Mouse (Mus musculus): ENCODE measurements at regions not wholly inside any gene's neighbourhood (a gene's known extent, or its start where the extent isn't known, plus 50 kb on each side); places are given as distances from the start of the nearest gene placed in this dataset.

GRCm38 (mm10) chr2:167842993-167843392 is 88.9 kb upstream of the Ptpn1 start:
- Histone ChIP-seq H3K4me3 (ENCODE audit: low read depth, low read length) (no peak overlapping the region), H3K9me3 (replicated peaks; ENCODE audit: control insufficient read depth, low read length, poor library complexity, severe bottlenecking) (no peaks in the 10 kb centered on the region), H3K4me1 (ENCODE audit: control insufficient read depth, insufficient read depth, low read length) (peaks cover 4% of the 10 kb centered on the region; the same call in 1 of the 2 replicates), H3K27ac (ENCODE audit: low read length) (no peak overlapping the region), H3K27me3 (ENCODE audit: control insufficient read depth, insufficient read depth, low read depth, low read length) (no peaks in the 10 kb centered on the region), H3K4me2 (ENCODE audit: low read length) (no peak overlapping the region), H3K9ac (ENCODE audit: low read depth, low read length) (no peak overlapping the region), H3K36me3 (ENCODE audit: control insufficient read depth, insufficient read depth, low read length) (no peaks in the 10 kb centered on the region)
- WGBS: 85% methylated on average over 2 of the region's 2 CpGs
- ATAC-seq: no peak

DNA sequence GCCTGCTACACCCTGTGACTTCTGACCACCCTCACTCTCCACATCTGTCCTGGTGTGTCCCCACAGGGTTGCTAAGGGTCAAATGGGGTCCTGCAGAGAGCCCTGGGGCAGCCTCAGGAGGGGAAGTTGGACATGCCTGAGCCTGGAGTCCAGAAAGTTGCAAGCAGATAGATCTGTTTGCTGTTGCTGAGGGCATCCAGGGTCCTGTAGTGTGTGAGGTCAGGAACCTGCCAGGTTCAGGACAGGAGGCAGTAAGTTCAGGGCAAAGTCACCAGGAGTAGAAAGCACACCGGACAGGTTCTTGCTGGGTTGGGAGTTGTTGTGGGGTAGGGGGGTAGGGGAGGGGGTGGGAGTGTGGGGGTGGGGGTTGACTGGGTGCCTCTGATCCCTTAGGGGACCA is 89.4 kb upstream of the Ptpn1 start:
- Histone ChIP-seq H3K9me3 (replicated peaks; ENCODE audit: control insufficient read depth, low read length, poor library complexity, severe bottlenecking) (no peaks in the 10 kb centered on the region), H3K27me3 (ENCODE audit: control insufficient read depth, insufficient read depth, low read depth, low read length) (no peaks in the 10 kb centered on the region), H3K4me1 (ENCODE audit: control insufficient read depth, insufficient read depth, low read length) (peaks cover 4% of the 10 kb centered on the region; the same call in 1 of the 2 replicates), H3K4me2 (ENCODE audit: low read length) (no peak overlapping the region), H3K4me3 (ENCODE audit: low read depth, low read length) (no peak overlapping the region), H3K9ac (ENCODE audit: low read depth, low read length) (no peak overlapping the region), H3K27ac (ENCODE audit: low read length) (no peak overlapping the region), H3K36me3 (ENCODE audit: control insufficient read depth, insufficient read depth, low read length) (no peaks in the 10 kb centered on the region)
- WGBS: 91% methylated on average over 1 of the region's 1 CpGs
- ATAC-seq: no peak

- no peak for ATAC-seq
- Histone ChIP-seq H3K4me2 (ENCODE audit: low read length) (no peak overlapping the region), H3K4me1 (ENCODE audit: control insufficient read depth, insufficient read depth, low read length) (peaks cover 4% of the 10 kb centered on the region; the same call in 1 of the 2 replicates), H3K27ac (ENCODE audit: low read length) (no peak overlapping the region), H3K4me3 (ENCODE audit: low read depth, low read length) (no peak overlapping the region), H3K9me3 (replicated peaks; ENCODE audit: control insufficient read depth, low read length, poor library complexity, severe bottlenecking) (no peaks in the 10 kb centered on the region), H3K27me3 (ENCODE audit: control insufficient read depth, insufficient read depth, low read depth, low read length) (no peaks in the 10 kb centered on the region), H3K9ac (ENCODE audit: low read depth, low read length) (no peak overlapping the region), H3K36me3 (ENCODE audit: control insufficient read depth, insufficient read depth, low read length) (no peaks in the 10 kb centered on the region)
- 36% methylated on average over 22 of the region's 22 CpGs for WGBS
Observed at GRCm38 (mm10) chr2:167841339-167842240, 90.3 kb upstream of the Ptpn1 start.

- no peaks in the 10 kb centered on the region for H3K9me3 ChIP-seq (replicated peaks; ENCODE audit: control insufficient read depth, low read length, poor library complexity, severe bottlenecking)
- no peaks in the 10 kb centered on the region for H3K27me3 ChIP-seq (ENCODE audit: control insufficient read depth, insufficient read depth, low read depth, low read length)
- H3K9ac ChIP-seq (ENCODE audit: low read depth, low read length): no peak overlapping the region
- H3K4me2 ChIP-seq (ENCODE audit: low read length): no peak overlapping the region
- no peak overlapping the region for H3K4me3 ChIP-seq (ENCODE audit: low read depth, low read length)
- H3K36me3 ChIP-seq (ENCODE audit: control insufficient read depth, insufficient read depth, low read length): no peaks in the 10 kb centered on the region
- H3K4me1 ChIP-seq (ENCODE audit: control insufficient read depth, insufficient read depth, low read length): peaks cover 4% of the 10 kb centered on the region; the same call in 1 of the 2 replicates
- ATAC-seq: no peak
- WGBS: 93% methylated on average over 9 of the region's 9 CpGs
- no peak overlapping the region for H3K27ac ChIP-seq (ENCODE audit: low read length)
Observed at GRCm38 (mm10) chr2:167840344-167840743, 91.5 kb upstream of the Ptpn1 start.

GRCm38 (mm10) chr2:167839324-167839981 is 92.4 kb upstream of the Ptpn1 start:
- H3K9ac ChIP-seq (ENCODE audit: low read depth, low read length): no peak overlapping the region
- 79% methylated on average over 13 of the region's 13 CpGs for WGBS
- peaks cover 4% of the 10 kb centered on the region; the same call in 1 of the 2 replicates for H3K4me1 ChIP-seq (ENCODE audit: control insufficient read depth, insufficient read depth, low read length)
- H3K9me3 ChIP-seq (replicated peaks; ENCODE audit: control insufficient read depth, low read length, poor library complexity, severe bottlenecking): no peaks in the 10 kb centered on the region
- H3K27me3 ChIP-seq (ENCODE audit: control insufficient read depth, insufficient read depth, low read depth, low read length): no peaks in the 10 kb centered on the region
- no peak for ATAC-seq
- no peak overlapping the region for H3K4me2 ChIP-seq (ENCODE audit: low read length)
- H3K27ac ChIP-seq (ENCODE audit: low read length): no peak overlapping the region
- no peaks in the 10 kb centered on the region for H3K36me3 ChIP-seq (ENCODE audit: control insufficient read depth, insufficient read depth, low read length)
- H3K4me3 ChIP-seq (ENCODE audit: low read depth, low read length): no peak overlapping the region

- no peak for ATAC-seq
- 54% methylated on average over 4 of the region's 4 CpGs for WGBS
Observed at GRCm38 (mm10) chr2:167837596-167837995, 94.3 kb upstream of the Ptpn1 start.

DNA sequence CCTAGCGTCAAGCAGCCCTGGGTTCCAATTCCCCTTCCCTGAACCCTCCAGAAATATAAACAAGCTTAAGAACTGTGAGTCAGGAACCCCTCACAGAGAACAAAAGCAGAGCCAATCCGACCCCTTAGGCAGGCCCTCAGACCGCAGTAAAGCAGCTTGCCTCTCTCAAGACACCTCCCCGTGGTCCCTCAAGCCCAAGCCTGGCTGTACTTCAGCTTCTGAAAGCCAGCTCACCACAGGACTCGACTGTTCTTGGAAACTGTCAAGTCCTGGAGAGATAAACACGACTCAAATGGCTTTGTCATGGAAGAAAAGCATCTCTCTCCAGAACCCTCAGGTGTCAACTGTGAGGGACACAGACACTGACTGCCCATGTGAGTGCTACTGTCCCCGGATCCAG is 95.2 kb upstream of the Ptpn1 start:
- Histone ChIP-seq H3K9ac (ENCODE audit: low read depth, low read length) (no peak overlapping the region), H3K27ac (ENCODE audit: low read length) (no peak overlapping the region), H3K4me1 (ENCODE audit: control insufficient read depth, insufficient read depth, low read length) (peaks cover 6% of the 10 kb centered on the region), H3K9me3 (replicated peaks; ENCODE audit: control insufficient read depth, low read length, poor library complexity, severe bottlenecking) (no peaks in the 10 kb centered on the region), H3K36me3 (ENCODE audit: control insufficient read depth, insufficient read depth, low read length) (no peaks in the 10 kb centered on the region), H3K4me2 (ENCODE audit: low read length) (no peak overlapping the region), H3K4me3 (ENCODE audit: low read depth, low read length) (no peak overlapping the region), H3K27me3 (ENCODE audit: control insufficient read depth, insufficient read depth, low read depth, low read length) (no peaks in the 10 kb centered on the region)
- no peak for ATAC-seq
- WGBS: 39% methylated on average over 7 of the region's 7 CpGs

More at GRCm38 (mm10) chr2:167837596-167837995, 94.3 kb upstream of the Ptpn1 start:
- Histone ChIP-seq H3K9me3 (replicated peaks; ENCODE audit: control insufficient read depth, low read length, poor library complexity, severe bottlenecking) (no peaks in the 10 kb centered on the region), H3K9ac (ENCODE audit: low read depth, low read length) (no peak overlapping the region), H3K4me3 (ENCODE audit: low read depth, low read length) (no peak overlapping the region), H3K4me1 (ENCODE audit: control insufficient read depth, insufficient read depth, low read length) (peaks cover 8% of the 10 kb centered on the region), H3K27me3 (ENCODE audit: control insufficient read depth, insufficient read depth, low read depth, low read length) (no peaks in the 10 kb centered on the region), H3K4me2 (ENCODE audit: low read length) (no peak overlapping the region), H3K27ac (ENCODE audit: low read length) (no peak overlapping the region), H3K36me3 (ENCODE audit: control insufficient read depth, insufficient read depth, low read length) (no peaks in the 10 kb centered on the region)

DNA sequence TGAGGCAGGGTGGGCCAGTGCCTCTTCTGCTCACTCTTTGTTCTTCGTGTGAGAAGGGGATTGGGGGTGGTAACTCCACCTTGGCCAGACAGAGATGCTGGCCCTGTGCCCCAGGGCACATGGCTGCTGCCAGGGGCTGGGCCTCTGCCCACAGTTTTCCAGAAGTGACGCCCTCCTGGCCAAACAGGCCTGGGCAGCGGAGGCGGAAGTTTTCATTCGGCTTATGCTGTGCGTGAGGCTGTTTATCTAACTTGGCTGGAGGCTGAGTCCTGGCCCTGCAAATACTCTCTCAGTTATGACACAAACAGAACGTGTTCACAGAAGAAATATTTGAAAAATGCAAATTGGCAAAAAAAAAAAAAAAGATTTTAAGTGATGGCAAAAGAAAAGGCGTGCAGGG is 97.3 kb upstream of the Ptpn1 start:
- peaks cover 6% of the 10 kb centered on the region for H3K4me1 ChIP-seq (ENCODE audit: control insufficient read depth, insufficient read depth, low read length)
- no peaks in the 10 kb centered on the region for H3K27me3 ChIP-seq (ENCODE audit: control insufficient read depth, insufficient read depth, low read depth, low read length)
- no peak for ATAC-seq
- H3K9me3 ChIP-seq (replicated peaks; ENCODE audit: control insufficient read depth, low read length, poor library complexity, severe bottlenecking): no peaks in the 10 kb centered on the region
- H3K4me2 ChIP-seq (ENCODE audit: low read length): no peak overlapping the region
- H3K9ac ChIP-seq (ENCODE audit: low read depth, low read length): no peak overlapping the region
- no peak overlapping the region for H3K4me3 ChIP-seq (ENCODE audit: low read depth, low read length)
- 72% methylated on average over 8 of the region's 8 CpGs for WGBS
- H3K36me3 ChIP-seq (ENCODE audit: control insufficient read depth, insufficient read depth, low read length): no peaks in the 10 kb centered on the region
- H3K27ac ChIP-seq (ENCODE audit: low read length): no peak overlapping the region

All from midbrain, embryonic 16.5 days (tissue).